Mouse (Mus musculus) small intestine, adult 2 months (tissue): ENCODE measurements at regions not wholly inside any gene's neighbourhood (a gene's known extent, or its start where the extent isn't known, plus 50 kb on each side); places are given as distances from the start of the nearest gene placed in this dataset.

ENCODE experiments used
- H3K27ac ChIP-seq: fragments of 200-500 bp; 2 replicates; pipeline ENCODE4 v1.5.1; 2012; ENCODE audit warnings: low read depth, low read length, control low read depth, inconsistent platforms; ENCODE audit not compliant: insufficient read depth
- H3K27me3 ChIP-seq: fragments of 200-500 bp; 2 replicates; pipeline ENCODE4 v1.6.1; 2012; ENCODE audit warnings: mild to moderate bottlenecking, moderate library complexity, low read length, inconsistent platforms; ENCODE audit not compliant: control insufficient read depth, insufficient read depth
- H3K36me3 ChIP-seq: fragments of 200-500 bp; 2 replicates; pipeline ENCODE4 v1.6.1; 2012; ENCODE audit warnings: mild to moderate bottlenecking, low read length, control low read depth, inconsistent platforms; ENCODE audit not compliant: control insufficient read depth, insufficient read depth
- H3K4me1 ChIP-seq: fragments of 200-500 bp; 2 replicates; pipeline ENCODE4 v1.6.1; 2012; ENCODE audit warnings: low read length, inconsistent platforms, mixed read lengths; ENCODE audit not compliant: control insufficient read depth, insufficient read depth, insufficient read length
- H3K4me3 ChIP-seq: fragments of 200-500 bp; 2 replicates; pipeline ENCODE4 v1.5.1; 2012; ENCODE audit warnings: low read depth, mild to moderate bottlenecking, control low read depth, inconsistent platforms, low read length, moderate library complexity
- CTCF ChIP-seq: fragments of 200-500 bp; IDR thresholded peaks from 2 replicates; pipeline ENCODE4 v1.5.1; 2012; ENCODE audit warnings: low read depth, mild to moderate bottlenecking, control low read depth, inconsistent platforms, low read length, moderate library complexity, mixed read lengths; ENCODE audit not compliant: insufficient replicate concordance, insufficient read length; ENCODE audit errors: extremely low read depth
- POLR2A ChIP-seq: fragments of 200-500 bp; IDR thresholded peaks from 2 replicates; pipeline ENCODE4 v1.6.1; 2012; ENCODE audit warnings: low read depth, mild to moderate bottlenecking, control low read depth, inconsistent platforms, low read length, moderate library complexity
- WGBS: fragments of 180-500 bp; shearing (Covaris S2); methylation state at CpG from one replicate; pipeline ENCODE4 v1.1.7; 2018; 5-methylcytosine and 5-hydroxymethylcytosine counted together

- no peak for TF ChIP-seq CTCF
- no peak for TF ChIP-seq POLR2A
- H3K4me1 ChIP-seq: no peaks in the 10 kb centered on the region
- 74% methylated on average over 9 of the region's 9 CpGs for WGBS
- no peaks in the 10 kb centered on the region for H3K36me3 ChIP-seq
- no peaks in the 10 kb centered on the region; the same call in 1 of the 2 replicates for H3K27me3 ChIP-seq
- no peak overlapping the region for H3K4me3 ChIP-seq
- no peak overlapping the region for H3K27ac ChIP-seq
Measured at GRCm38 (mm10) chr1:189497031-189497430, 95.0 kb upstream of the Kcnk2 start.

- 69% methylated on average over 11 of the region's 11 CpGs for WGBS
- TF ChIP-seq POLR2A (no peak), CTCF (no peak)
- H3K27me3 ChIP-seq: no peaks in the 10 kb centered on the region; the same call in 1 of the 2 replicates
Measured at GRCm38 (mm10) chr1:189495386-189496150, 93.5 kb upstream of the Kcnk2 start.

GRCm38 (mm10) chr1:189494896-189495295 lies 92.8 kb upstream of the Kcnk2 start:
- H3K4me1 ChIP-seq: no peaks in the 10 kb centered on the region
- 64% methylated on average over 11 of the region's 11 CpGs for WGBS
- no peak overlapping the region for H3K4me3 ChIP-seq
- no peaks in the 10 kb centered on the region; the same call in 1 of the 2 replicates for H3K27me3 ChIP-seq
- no peak overlapping the region; the same call in 1 of the 2 replicates for H3K27ac ChIP-seq
- TF ChIP-seq CTCF (no peak), POLR2A (no peak)
- no peaks in the 10 kb centered on the region for H3K36me3 ChIP-seq

More at GRCm38 (mm10) chr1:189495386-189496150, 93.5 kb upstream of the Kcnk2 start:
- Histone ChIP-seq H3K36me3 (no peaks in the 10 kb centered on the region), H3K4me3 (no peak overlapping the region), H3K27ac (peak overlapping the region; percentile 42), H3K4me1 (no peaks in the 10 kb centered on the region)

- 88% methylated on average over 4 of the region's 4 CpGs for WGBS
- no peaks in the 10 kb centered on the region for H3K4me1 ChIP-seq
- TF ChIP-seq CTCF (no peak), POLR2A (no peak)
- H3K36me3 ChIP-seq: no peaks in the 10 kb centered on the region
- H3K27me3 ChIP-seq: no peaks in the 10 kb centered on the region
- no peak overlapping the region for H3K4me3 ChIP-seq
- no peak overlapping the region for H3K27ac ChIP-seq
Measured at GRCm38 (mm10) chr1:189485336-189485735, 83.3 kb upstream of the Kcnk2 start.

- no peak for TF ChIP-seq POLR2A
- TF ChIP-seq CTCF: no peak
- Histone ChIP-seq H3K4me1 (no peaks in the 10 kb centered on the region), H3K4me3 (no peak overlapping the region), H3K27ac (no peak overlapping the region), H3K36me3 (no peaks in the 10 kb centered on the region), H3K27me3 (no peaks in the 10 kb centered on the region)
- WGBS: 75% methylated on average over 7 of the region's 7 CpGs
Measured at GRCm38 (mm10) chr1:189483331-189483730, 81.3 kb upstream of the Kcnk2 start.

GRCm38 (mm10) chr1:189478051-189478450 lies 76.0 kb upstream of the Kcnk2 start:
- TF ChIP-seq POLR2A (no peak), CTCF (no peak)
- 76% methylated on average over 6 of the region's 6 CpGs for WGBS
- Histone ChIP-seq H3K36me3 (no peaks in the 10 kb centered on the region), H3K4me1 (no peaks in the 10 kb centered on the region), H3K27me3 (no peaks in the 10 kb centered on the region), H3K4me3 (no peak overlapping the region), H3K27ac (no peak overlapping the region)

- Histone ChIP-seq H3K27me3 (no peaks in the 10 kb centered on the region), H3K4me1 (no peaks in the 10 kb centered on the region), H3K27ac (no peak overlapping the region), H3K36me3 (no peaks in the 10 kb centered on the region), H3K4me3 (no peak overlapping the region)
- TF ChIP-seq CTCF (no peak), POLR2A (no peak)
- WGBS: 92% methylated on average over 14 of the region's 14 CpGs
Measured at GRCm38 (mm10) chr1:189476796-189477195, 74.7 kb upstream of the Kcnk2 start.
